Mouse (Mus musculus) cortical plate, adult 2 months (tissue): ENCODE data around the gene Pdzd7.

Experiments used
- CTCF ChIP-seq: fragments of 200-500 bp; IDR thresholded peaks from 2 replicates; pipeline ENCODE4 v1.5.1; 2011; ENCODE audit warnings: mild to moderate bottlenecking, control low read depth, low read length; ENCODE audit not compliant: insufficient read depth; ENCODE audit errors: extremely low read depth
- POLR2A ChIP-seq: fragments of 200-500 bp; IDR thresholded peaks from 2 replicates; pipeline ENCODE4 v1.6.1; 2011; ENCODE audit warnings: mild to moderate bottlenecking, low read length, control low read depth; ENCODE audit not compliant: insufficient read depth; ENCODE audit errors: extremely low read depth

DNA sequence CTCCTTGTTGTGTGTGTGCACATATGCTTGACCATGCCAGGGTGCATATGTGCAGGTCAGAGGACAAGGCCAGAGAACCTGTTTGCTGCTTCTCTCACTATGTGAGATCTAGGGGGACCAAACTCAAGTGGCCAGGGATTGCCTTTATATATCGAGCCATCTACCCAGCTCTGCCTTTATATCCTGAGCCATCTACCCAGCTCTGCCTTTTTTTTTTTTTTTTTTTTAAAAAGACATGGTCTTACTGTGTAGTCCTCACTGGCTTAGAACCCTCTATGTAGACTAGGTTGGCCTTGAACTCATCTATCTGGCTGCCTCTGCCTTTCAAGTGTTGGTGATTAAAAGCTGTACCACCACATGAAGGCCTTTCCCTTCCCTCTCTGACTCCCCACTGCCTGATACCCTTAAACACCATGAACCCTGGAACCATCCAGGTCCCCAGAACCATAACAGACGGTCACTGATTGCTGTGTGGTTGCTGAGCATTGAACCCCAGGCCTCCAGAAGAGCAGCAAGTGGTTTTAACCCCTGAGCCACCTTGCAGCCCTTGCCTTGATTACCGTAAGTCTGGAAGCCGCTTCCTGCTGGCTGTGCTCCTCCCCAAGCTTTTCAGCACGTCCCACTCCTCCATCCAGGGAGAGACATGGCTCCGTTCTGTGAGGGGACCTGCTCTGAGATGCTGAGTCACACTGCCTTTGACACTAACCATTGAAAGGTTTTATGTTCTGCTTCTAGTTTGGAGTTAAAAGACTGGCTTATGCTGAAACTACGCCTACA, 41.6 kb downstream of the Pdzd7 start:
- no peak for TF ChIP-seq POLR2A
- TF ChIP-seq CTCF, result no peak
